Mouse (Mus musculus) fat pad, adult 2 months (tissue): ENCODE data around the gene Hddc2.
"Not testable (repeated sequence)": the region's sequence is repeated elsewhere in the genome, so short reads cannot be mapped to it uniquely, and the experiment has no call there.

Experiments used
- DNase-seq: peaks from one replicate; pipeline ENCODE4 v3.0.0-alpha.2; 2011; ENCODE audit warnings: low read depth, low spot score; ENCODE audit errors: extremely low read depth

Gene Hddc2

GRCm38 (mm10) chr10:31352845-31353427, 39.8 kb downstream of the Hddc2 start:
- peak; percentile 62 for DNase-seq

DNA sequence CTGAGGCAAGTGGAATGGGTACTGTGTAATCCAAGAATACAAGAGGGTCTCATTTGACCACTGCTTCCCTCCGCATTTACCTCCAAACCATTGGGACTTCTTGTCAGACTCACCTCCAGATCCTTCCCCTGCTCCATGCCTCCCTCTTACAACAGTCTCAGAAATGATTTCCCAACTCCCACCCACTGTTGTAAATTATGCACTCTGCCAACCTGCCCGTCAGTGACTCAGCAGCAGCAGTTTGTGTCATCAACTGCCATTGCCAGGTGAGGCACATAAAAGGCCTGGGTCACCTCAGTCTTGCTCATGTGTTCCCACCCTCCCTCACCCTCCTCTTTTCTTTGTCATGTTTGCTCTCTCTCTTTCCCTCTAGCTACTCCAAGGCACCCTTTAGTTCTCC, 41.0 kb downstream of the Hddc2 start:
- DNase-seq: peak; percentile 82

DNA sequence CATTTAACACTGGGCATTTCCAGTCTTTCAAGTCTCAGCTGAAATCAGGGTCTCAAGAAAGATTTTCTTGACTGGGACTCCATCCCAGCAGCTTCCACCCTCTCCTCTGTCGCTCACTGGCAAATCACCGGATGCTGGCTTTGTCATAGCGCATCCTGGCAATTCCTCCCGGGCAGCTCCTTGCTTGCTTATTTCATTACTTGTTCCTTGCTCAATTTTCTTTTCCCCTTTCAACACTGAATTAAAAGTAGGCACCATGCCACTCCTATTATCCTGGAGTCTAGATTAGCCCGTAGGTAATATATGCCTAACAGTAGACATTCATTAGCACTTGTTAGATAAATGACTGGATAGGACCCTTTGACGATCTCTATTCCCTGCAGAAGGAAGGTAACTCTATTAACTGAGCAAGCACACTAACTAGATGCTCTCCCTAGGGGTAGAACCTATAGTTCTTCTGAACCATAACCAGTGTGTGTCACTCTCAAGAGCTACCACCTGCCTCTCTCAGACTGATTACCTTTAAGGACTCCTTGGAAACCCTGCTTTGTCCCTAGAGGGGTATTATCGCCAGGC, 41.8 kb downstream of the Hddc2 start:
- peak; percentile 68 for DNase-seq

- no peak for DNase-seq
Measured at GRCm38 (mm10) chr10:31359749-31360148, 46.6 kb downstream of the Hddc2 start.

- DNase-seq: not testable (repeated sequence)
Measured at GRCm38 (mm10) chr10:31370200-31370599, 57.0 kb downstream of the Hddc2 start.
